Mouse (Mus musculus): ENCODE results near the gene Ypel1. TPM values are rescaled to one million over a fixed set of nuclear protein-coding genes. Genes with fewer than 3 reads are reported as not detected.

Ypel1 gene
- 10.0 and 11.7 TPM in 2 replicates for total RNA-seq (2021)
- long read RNA-seq, partial matches to known transcripts = 0 of 5 reads
- long read RNA-seq, other reads (novel, unspliced or antisense) = 2 of 5 reads

- DNase-seq = peak; percentile 95
Measured at GRCm38 (mm10) chr16:17069511-17070443, at the start of gene Ypel1. Gene Ypel1, plus strand, starts transcription at chr16:17069696.

DNA sequence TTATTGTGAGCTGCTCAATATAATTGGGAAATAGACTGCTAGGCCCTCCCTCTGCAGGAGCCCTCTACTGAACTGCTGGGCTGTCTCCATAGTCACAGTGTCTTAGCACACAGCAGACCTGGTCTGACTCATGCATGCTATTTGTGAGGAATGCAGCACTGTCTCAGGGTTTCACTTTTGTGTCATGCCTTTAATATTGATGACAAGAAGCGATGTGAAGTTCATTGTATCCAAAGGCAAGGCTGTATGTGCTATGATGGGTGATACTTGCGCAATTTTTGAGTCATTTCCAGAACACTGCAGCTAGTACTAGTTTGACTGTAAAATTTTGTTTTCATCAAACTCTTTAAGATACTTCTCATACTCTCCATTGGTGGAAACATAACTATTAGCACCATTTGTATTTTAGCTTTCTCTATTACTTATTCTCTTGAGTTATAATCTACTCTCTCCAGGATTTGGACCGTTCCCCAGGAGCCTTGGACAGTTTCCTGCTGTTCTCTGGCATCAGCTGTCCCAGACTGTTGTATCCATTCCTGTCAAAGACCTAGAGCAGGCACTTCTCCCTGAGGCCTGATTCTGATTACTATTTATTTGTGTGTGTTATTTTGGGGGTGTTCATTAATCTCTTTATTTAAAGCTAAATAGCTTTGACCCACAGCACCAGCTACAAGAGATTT is 44.9 kb upstream of the Ypel1 start:
- DNase-seq = peak; percentile 15

- DNase-seq = no peak
Measured at GRCm38 (mm10) chr16:17029971-17030695, 39.4 kb upstream of the Ypel1 start.

DNA sequence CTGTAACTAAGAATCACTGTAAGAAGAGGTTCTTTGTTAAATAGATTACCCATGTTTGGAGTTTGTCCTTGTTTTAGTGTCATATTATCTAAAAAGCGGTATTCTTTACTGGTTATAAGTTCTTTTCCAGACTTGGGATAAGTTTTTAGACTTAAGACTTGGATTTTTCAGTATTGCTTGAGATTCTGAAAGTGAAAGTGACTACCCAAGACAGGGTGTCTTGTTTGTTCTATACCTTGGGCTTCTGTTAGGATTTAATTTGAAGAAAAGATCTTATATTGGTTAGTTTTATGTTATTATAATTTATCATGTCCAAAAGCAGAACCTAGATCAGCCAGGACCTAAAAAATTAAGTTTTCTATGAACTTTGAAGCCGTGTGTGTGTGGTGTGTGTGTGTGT is 35.7 kb upstream of the Ypel1 start:
- no peak for DNase-seq

GRCm38 (mm10) chr16:17040716-17041115 is 28.8 kb upstream of the Ypel1 start:
- DNase-seq = no peak

- DNase-seq = no peak
Measured at GRCm38 (mm10) chr16:17041417-17041816, 28.1 kb upstream of the Ypel1 start.

GRCm38 (mm10) chr16:17044320-17044719 is 25.2 kb upstream of the Ypel1 start:
- DNase-seq = no peak

- DNase-seq = no peak
Measured at GRCm38 (mm10) chr16:17045287-17045686, 24.2 kb upstream of the Ypel1 start.

DNA sequence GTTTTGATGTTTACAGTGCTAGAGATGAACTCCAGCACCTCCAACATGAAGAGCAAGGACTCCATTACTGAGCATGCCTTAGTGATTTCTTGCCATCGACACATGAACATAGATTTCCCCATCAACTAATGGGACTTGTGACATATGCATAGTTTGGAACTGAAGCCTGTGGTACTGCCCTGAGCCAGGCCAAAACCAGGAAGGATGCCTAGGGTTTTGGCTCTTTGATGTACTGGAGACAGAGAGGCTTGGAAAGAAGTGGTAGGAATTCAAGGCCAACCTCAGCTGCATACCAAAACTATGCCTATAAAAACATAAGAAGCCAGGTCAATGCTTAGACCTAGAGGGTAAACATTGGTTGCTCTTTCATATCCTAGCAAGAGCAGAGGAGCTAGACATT is 19.6 kb upstream of the Ypel1 start:
- DNase-seq = no peak

DNA sequence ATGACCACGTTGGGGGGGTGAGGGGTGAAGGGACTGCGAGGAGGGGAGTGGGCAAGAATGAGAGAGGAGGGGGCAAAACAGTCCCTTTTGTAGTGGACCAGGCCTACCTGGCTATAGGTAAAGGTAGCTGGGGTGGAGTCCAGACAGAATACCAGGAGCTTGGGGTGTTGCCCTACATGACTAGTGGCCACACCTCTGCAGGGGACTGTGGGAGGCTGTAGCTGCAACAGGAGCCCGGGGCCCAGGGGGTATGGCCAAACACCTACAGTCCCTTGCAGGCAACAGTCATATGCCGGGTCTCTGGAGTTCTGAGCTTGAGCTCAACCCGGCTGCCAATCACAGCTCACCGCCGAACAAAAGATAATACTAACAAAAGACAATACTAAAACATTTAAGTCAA is 17.4 kb upstream of the Ypel1 start:
- no peak for DNase-seq

GRCm38 (mm10) chr16:17053903-17054302 is 15.6 kb upstream of the Ypel1 start:
- no peak for DNase-seq

DNA sequence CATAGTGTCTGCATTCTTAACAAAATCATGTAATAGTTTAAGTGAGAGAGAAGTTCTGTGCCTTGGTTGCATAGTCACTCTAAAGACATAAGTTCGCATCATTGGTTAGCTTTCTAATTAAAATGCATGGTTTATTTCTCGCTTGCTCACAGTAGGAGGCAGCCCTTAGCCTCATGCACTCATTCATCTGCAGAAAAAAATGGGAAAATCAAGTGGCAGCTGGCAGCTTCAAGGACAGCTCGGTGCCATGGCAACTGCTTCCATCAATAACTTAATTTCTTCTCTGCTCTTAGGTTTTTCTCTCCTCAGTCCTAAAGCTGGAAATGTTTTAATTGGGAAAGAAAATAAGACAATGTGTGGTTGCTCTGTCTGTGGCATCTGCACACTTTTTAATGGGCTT is 13.9 kb upstream of the Ypel1 start:
- no peak for DNase-seq

DNA sequence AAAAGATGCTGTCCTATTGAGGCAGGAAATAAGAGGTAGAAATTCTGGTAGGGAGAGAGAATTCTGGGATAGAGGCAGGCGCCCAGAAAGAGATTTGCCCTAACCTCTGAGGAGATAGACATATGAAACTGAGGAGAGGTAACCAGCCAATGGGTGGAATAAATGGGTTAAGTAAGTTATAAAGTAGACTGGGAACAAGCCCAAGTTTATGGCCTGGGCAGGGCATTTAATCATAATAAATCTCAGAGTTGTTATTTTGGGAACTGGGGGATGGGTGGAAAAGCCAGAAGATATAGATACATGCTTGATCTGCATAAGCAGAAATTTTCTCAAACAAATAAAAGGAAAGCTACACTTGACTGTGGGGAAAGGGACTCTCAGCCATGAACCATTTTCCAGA is 7.2 kb upstream of the Ypel1 start:
- no peak for DNase-seq

- DNase-seq = no peak
Measured at GRCm38 (mm10) chr16:17067552-17067951, 1.9 kb upstream of the Ypel1 start.

- no peak for DNase-seq
Measured at GRCm38 (mm10) chr16:17070716-17071115, 1.2 kb downstream of the Ypel1 start.

- DNase-seq = no peak
Measured at GRCm38 (mm10) chr16:17073000-17073399, 3.5 kb downstream of the Ypel1 start.

- DNase-seq = no peak
Measured at GRCm38 (mm10) chr16:17076301-17076700, 6.8 kb downstream of the Ypel1 start.

GRCm38 (mm10) chr16:17076869-17077268 is 7.4 kb downstream of the Ypel1 start:
- DNase-seq = no peak

DNA sequence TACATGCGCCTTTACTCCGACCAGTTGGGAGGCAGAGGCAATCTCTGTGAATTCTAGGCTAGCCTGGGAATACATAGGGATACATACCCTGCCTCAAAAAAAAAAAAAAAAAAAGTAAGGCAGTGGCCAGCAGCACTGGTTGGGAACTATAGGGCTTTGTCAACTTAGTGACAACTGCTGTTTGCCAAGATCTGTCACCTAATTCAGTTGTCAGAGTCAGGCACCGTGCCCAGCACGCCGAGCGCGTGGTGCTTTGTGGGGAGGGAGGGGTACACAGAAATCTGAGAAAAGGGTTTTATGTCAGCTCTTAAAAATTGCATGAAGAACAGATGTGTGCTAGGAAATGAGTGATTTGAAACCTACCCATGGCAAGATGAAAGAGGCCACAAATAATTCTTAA is 8.6 kb downstream of the Ypel1 start:
- DNase-seq = no peak

- DNase-seq = no peak
Measured at GRCm38 (mm10) chr16:17082121-17082792, 12.8 kb downstream of the Ypel1 start.

DNA sequence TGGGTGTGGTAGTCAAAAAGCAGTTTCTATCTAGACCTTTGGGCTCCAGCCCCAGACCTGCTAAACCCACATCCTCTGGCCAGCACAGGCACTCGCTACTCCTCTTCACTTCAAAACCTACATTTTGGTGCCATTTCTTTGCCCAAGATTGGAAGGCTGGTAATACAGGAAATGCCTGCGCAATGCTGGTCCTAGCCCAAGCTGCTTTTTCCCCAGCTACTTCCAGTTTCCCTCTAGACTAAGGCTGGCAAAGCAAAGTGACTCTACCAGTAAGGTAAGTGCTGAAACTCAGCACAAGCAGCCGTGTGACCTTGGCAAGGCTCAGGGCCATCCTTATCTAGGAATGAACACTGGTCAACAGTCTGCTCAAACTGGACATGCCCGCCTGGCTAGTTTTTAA is 16.1 kb downstream of the Ypel1 start:
- DNase-seq = peak; percentile 51

- DNase-seq = no peak
Measured at GRCm38 (mm10) chr16:17086241-17086640, 16.7 kb downstream of the Ypel1 start.
